Mouse (Mus musculus) right cerebral cortex, adult 2 months (tissue): Measurements from ENCODE around the gene Cnot1.
"Not testable (repeated sequence)": the region's sequence is repeated elsewhere in the genome, so short reads cannot be mapped to it uniquely, and the experiment has no call there.

Source experiments
- DNase-seq, 2 experiments: peaks; one replicate each; pipeline ENCODE4 v3.0.0; 2021 to 2022; ENCODE audit warnings: low spot score in 2 of 2

The Cnot1 gene

DNA sequence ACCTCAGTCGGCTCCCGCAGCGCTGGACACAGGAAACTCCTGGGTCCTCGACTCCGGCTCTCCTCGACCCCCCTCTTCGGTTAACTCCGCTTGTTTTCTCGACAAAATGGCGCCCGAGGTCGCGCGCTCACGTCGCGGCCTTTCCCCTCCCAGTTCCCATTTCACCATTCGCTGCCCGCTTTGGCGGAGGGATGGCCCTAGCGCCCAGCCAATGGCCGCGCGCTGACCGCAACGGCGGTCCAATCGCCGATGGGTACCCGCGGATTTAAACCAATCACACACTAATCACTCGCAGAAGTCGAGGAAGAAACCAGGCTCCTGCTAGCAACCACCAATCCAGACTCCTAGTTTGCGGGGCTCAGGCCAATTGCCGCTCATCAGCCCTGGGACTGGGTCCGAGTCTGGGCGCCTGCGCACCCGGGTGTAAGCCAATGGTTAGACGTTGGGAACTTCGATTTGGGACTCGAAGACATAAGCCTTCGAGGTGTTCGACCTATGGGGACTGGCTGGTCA is at the start of gene Cnot1:
Gene Cnot1 (minus strand): TSS at position 134 of the 513 bp plus-strand sequence.
- peak; percentile 98 to 99 for DNase-seq

DNA sequence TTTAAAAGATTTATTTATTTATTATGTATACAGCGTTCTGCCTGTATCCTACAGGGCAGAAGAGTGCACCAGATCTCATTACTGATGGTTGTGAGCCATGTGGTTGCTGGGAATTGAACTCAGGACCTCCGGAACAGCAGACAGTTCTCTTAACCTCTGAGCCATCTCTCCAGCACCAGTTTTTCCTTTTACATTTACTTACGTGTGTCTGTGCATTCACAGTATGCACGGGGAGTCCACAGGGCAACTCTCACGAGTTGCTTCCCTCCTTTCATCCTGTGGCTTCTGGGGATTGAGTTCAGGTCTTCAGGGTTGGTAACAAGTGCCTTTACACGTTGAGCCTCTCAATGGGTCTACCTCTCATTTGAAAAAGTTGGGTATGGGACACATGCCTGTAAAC is 46.9 kb upstream of the Cnot1 start:
- DNase-seq, result no peak

DNA sequence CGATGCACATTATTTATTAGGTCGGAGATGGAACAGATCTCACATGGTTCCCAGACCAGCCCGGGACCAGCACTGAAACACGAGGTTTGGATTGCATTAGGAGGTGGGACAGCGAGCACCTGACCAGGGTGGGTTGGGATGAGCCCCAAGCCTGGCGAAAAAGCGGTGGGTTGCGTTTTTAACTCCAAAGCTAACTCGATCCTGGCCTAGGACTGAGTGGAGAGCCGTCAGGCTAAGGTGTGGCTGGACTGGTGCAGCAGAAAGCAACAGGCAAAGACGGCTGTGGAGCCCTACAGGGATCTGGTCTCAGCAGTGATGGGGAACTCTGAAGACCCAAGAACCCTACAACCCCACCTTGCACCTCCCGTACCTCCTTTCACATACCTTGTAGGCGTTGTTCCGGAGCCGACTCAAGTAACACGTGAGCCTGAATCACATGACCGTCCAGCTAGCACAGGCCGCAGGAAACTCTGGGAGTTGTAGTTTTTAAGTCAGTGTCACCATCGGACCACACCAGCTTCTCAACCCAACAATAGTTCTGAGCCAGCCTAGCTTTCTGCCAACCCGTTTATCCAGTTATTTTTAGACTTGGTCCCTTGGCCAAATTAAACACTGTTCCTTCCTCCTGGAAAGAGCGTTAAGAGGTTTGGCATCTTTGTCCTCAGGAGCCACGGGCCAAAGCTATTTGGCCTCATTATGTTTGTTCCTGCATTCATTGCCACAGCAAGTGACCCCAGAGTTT is 46.0 kb upstream of the Cnot1 start, which contains the start of gene Slc38a7:
Gene Slc38a7 (minus strand): TSS at position 438 of the 742 bp plus-strand sequence.
- peak; percentile 84 to 86 for DNase-seq

GRCm38 (mm10) chr8:95852290-95852689 is 45.0 kb upstream of the Cnot1 start:
- DNase-seq, result no peak

DNA sequence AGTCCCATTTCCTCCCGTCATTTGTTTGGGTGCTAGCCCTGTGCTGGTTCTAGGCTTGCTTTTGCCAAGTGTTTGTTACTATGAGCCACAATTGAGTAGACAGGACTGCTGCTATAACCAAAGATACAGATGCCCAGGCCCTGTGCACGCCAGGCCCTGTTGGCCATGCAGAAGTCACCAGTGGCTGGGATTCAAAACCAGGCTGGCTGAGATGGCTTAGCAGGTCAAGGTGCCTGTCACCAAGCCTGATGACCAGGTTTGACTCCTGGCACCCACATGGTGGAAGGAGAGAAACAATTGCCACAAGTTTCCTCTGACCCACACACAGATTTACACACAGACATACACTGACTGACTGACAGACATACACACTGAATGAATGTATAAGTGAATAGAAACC is 43.1 kb upstream of the Cnot1 start:
- no peak for DNase-seq

DNA sequence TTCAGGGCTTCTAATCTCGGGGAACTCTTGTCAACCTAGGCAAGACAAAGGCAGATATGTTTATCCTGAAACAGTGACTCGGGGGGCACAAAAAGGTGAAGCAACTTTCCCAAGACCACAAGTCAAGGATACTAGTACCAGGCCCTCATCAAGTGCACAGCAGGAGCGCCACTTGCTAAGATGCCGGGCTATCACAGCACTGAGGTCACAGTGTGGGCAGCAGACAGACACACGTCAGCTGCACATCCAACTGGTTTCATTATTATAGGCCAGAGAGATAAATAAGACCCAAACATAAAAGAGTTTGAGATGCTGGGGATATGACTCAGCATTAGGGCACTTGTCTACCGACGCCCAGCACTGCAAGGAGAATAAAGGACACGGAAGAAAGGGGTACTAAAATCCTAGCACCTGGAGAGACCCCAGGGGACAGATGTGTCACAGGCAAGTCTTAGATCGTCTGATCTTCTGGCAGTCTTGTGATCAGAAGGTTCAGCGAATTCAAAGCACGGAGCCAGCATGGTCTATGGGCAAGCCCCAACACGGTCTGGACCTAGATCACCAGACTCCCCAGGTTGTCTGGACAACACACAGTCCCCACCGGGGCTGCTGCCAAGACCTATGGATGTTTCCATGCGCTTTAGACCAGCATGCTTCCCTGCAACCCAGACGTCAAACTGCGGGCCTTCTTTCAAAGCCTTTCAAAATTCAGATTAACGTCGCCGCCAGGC is 41.6 kb upstream of the Cnot1 start:
- no peak for DNase-seq

GRCm38 (mm10) chr8:95848061-95848551 is 40.8 kb upstream of the Cnot1 start:
- no peak for DNase-seq

- DNase-seq, result no peak
Measured at GRCm38 (mm10) chr8:95845026-95845425, 37.8 kb upstream of the Cnot1 start.

- DNase-seq, result no peak
Measured at GRCm38 (mm10) chr8:95843968-95844367, 36.7 kb upstream of the Cnot1 start.

DNA sequence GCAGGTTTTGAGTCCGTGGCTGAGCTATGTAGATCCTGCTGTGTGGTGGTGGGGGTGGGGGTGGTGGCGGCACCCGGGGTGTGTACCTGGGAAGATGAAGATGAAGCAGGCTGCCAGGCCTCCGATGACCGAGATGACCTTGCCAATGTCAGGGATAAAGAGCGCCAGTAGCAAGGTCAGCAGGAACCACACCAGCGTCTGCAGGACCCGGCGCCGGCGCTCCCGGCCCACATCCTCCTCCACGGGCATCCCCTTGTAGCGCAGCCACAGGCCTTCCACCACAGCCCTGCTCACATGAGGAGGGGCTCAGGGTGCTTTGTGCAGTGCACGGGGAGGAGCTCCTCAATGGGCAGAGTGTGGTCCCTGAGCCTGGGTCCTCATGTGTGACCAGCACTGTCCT is 34.2 kb upstream of the Cnot1 start:
- DNase-seq, result no peak

GRCm38 (mm10) chr8:95839289-95839688 is 32.0 kb upstream of the Cnot1 start:
- DNase-seq, result no peak

GRCm38 (mm10) chr8:95837266-95837665 is 30.0 kb upstream of the Cnot1 start:
- DNase-seq, result no peak

GRCm38 (mm10) chr8:95835891-95836290 is 28.6 kb upstream of the Cnot1 start:
- DNase-seq, result no peak

GRCm38 (mm10) chr8:95833435-95833984 is 26.2 kb upstream of the Cnot1 start:
- DNase-seq, result no peak

DNA sequence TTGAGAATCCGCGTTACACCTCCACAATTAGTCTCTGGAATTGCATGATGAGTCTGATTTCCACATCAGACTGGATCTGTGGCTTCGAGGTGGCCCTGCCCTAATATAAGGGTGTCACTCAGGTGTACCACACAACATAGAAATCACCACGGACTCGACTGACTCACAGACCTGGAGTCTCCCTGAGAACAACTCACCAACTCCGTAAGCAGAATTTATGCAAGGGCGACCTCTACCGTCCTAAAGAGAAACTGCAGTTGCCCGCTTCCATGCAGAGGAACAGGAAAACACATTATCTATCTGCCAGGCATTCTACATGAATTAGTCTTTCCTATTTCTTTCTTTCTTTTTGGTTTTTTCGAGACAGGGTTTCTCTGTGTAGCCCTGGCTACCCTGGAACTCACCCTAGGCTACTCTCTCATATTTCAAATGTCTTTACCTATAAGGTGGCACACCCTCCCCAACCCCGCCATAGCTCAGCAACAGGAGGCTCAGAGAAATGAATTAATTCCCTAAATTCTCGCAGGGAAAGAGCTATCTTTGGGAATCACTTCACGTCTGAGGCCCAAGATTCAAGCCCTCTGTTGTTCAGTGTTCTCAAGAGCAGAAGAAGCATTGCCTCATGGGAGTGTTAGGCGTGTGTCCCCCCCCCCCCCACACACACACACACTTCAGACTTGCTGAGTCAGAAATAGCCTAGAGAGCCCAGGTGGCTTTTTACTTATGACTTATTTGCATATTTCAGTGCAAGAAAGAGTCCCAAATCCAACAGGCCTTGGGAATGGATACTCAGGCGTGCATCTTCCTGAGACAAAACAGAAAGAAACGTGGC is 25.6 kb upstream of the Cnot1 start:
- peak; percentile 94 to 96 for DNase-seq

- DNase-seq, result no peak
Measured at GRCm38 (mm10) chr8:95830144-95830543, 22.9 kb upstream of the Cnot1 start.

- DNase-seq, result not testable (repeated sequence)
Measured at GRCm38 (mm10) chr8:95825162-95825561, 17.9 kb upstream of the Cnot1 start, which contains the start of gene Sap18b. Sap18b (plus strand) TSS chr8:95825346.

- DNase-seq, result no peak
Measured at GRCm38 (mm10) chr8:95822699-95823098, 15.4 kb upstream of the Cnot1 start.

DNA sequence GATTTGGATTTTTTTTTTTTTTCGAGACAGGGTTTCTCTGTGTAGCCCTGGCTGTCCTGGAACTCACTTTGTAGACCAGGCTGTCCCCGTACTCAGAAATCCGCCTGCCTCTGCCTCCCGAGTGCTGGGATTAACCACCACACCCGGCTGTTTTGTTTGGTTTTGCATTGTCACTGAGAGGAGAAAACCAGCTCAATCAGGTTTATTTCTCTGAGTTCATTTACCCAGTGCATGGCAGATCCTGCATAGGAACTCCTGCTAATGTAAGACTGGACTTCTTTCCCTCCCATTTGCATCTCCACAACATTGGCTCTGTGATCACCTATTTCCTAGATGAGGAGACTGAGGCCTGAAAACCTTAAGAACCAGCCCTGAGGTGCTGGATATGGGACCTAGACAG is 14.8 kb upstream of the Cnot1 start:
- DNase-seq, result no peak

GRCm38 (mm10) chr8:95821266-95821665 is 14.0 kb upstream of the Cnot1 start:
- no peak for DNase-seq

GRCm38 (mm10) chr8:95818211-95818610 is 10.9 kb upstream of the Cnot1 start:
- no peak for DNase-seq
